Mouse (Mus musculus) CH12.LX (cell line): Measurements from ENCODE around the gene Nkx2-5. TPM values are rescaled to one million over a fixed set of nuclear protein-coding genes. Genes with fewer than 3 reads are reported as not detected.

Experiments used
- DNase-seq: peaks from one replicate; pipeline ENCODE4 v3.0.0-alpha.2; 2013; ENCODE audit errors: extremely low read depth
- H3K27ac ChIP-seq: 2 replicates; pipeline ENCODE4 v1.5.1; 2012; ENCODE audit warnings: low read depth, mild to moderate bottlenecking, control low read depth, moderate library complexity; ENCODE audit not compliant: insufficient read depth
- H3K27me3 ChIP-seq: replicated peaks from 2 replicates; pipeline ENCODE3; 2012; ENCODE audit warnings: inconsistent platforms
- H3K36me3 ChIP-seq, 2 experiments: replicated peaks in 1 of 2; 2 replicates each; pipeline versions ENCODE3 to v1.6.1; 2012; ENCODE audit warnings: inconsistent platforms in 1 of 2, low read length in 1 of 2, mild to moderate bottlenecking in 1 of 2, mixed read lengths in 1 of 2, moderate library complexity in 1 of 2; ENCODE audit not compliant: control insufficient read depth in 1 of 2, insufficient read depth in 1 of 2
- H3K4me1 ChIP-seq, 2 experiments: 2 replicates each; pipeline ENCODE4 v1.6.1; 2012; ENCODE audit warnings: inconsistent platforms in 1 of 2, moderate library complexity in 1 of 2; ENCODE audit not compliant: insufficient read depth in 2 of 2, control insufficient read depth in 1 of 2
- H3K4me2 ChIP-seq: 2 replicates; pipeline ENCODE4 v1.6.1; 2012; ENCODE audit warnings: low read depth, mild to moderate bottlenecking, control low read depth; ENCODE audit not compliant: poor library complexity, insufficient read depth, severe bottlenecking
- H3K4me3 ChIP-seq, 3 experiments: fragments of 150-350 bp in 1 of 3; sonication (generic) in 1 of 3; replicated peaks in 1 of 3; 2 replicates each; pipeline versions ENCODE3 to v1.5.1; 2011 to 2012; ENCODE audit warnings: low read depth in 2 of 3, low read length in 2 of 3, mild to moderate bottlenecking in 2 of 3, moderate library complexity in 2 of 3, control low read depth in 1 of 3, improper control_type of control experiment in 1 of 3, inconsistent platforms in 1 of 3, mixed read lengths in 1 of 3; ENCODE audit not compliant: poor library complexity in 1 of 3
- H3K79me2 ChIP-seq: replicated peaks from 2 replicates; pipeline ENCODE4 v1.6.1; 2012; ENCODE audit warnings: mild to moderate bottlenecking, moderate library complexity; ENCODE audit not compliant: control insufficient read depth, poor library complexity, insufficient read depth, severe bottlenecking; ENCODE audit errors: extremely low read depth
- H3K9ac ChIP-seq: 2 replicates; pipeline ENCODE4 v1.6.1; 2012; ENCODE audit warnings: low read depth, mild to moderate bottlenecking, control low read depth, moderate library complexity; ENCODE audit not compliant: insufficient read depth
- H3K9me3 ChIP-seq: replicated peaks from 2 replicates; pipeline ENCODE3; 2012; ENCODE audit warnings: low read length, inconsistent platforms, mixed read lengths
- BHLHE40 ChIP-seq: IDR thresholded peaks from 2 replicates; pipeline ENCODE4 v1.6.1; 2011; ENCODE audit warnings: mild to moderate bottlenecking, low read depth, low read length, improper control_type of control experiment
- CHD1 ChIP-seq: IDR thresholded peaks from 2 replicates; pipeline ENCODE4 v1.6.1; 2012; ENCODE audit warnings: low read depth, low read length, improper control_type of control experiment, inconsistent platforms
- CTCF ChIP-seq, 2 experiments: IDR thresholded peaks in 1 of 2; conservative IDR thresholded peaks in 1 of 2; 2 replicates each; pipeline ENCODE4 v1.5.1; 2011 to 2012; ENCODE audit warnings: low read depth in 2 of 2, low read length in 2 of 2, improper control_type of control experiment in 1 of 2, inconsistent platforms in 1 of 2, mild to moderate bottlenecking in 1 of 2, moderate library complexity in 1 of 2
- E2F4 ChIP-seq: IDR thresholded peaks from 2 replicates; pipeline ENCODE4 v1.6.1; 2011; ENCODE audit warnings: low read depth, low read length, improper control_type of control experiment; ENCODE audit not compliant: insufficient replicate concordance
- ELF1 ChIP-seq: IDR thresholded peaks from 2 replicates; pipeline ENCODE4 v1.6.1; 2014; ENCODE audit warnings: low read depth, mild to moderate bottlenecking, inconsistent platforms, low read length, improper control_type of control experiment
- HCFC1 ChIP-seq: IDR thresholded peaks from 2 replicates; pipeline ENCODE4 v1.6.1; 2012; ENCODE audit warnings: low read depth, mild to moderate bottlenecking, inconsistent platforms, low read length, improper control_type of control experiment
- JUND ChIP-seq: conservative IDR thresholded peaks from 2 replicates; pipeline ENCODE4 v1.6.1; 2011; ENCODE audit warnings: low read depth, low read length, improper control_type of control experiment
- MAFK ChIP-seq: IDR thresholded peaks from 2 replicates; pipeline ENCODE4 v1.6.1; 2011; ENCODE audit warnings: low read length, improper control_type of control experiment; ENCODE audit not compliant: insufficient replicate concordance
- MAX ChIP-seq: IDR thresholded peaks from 2 replicates; pipeline ENCODE4 v1.6.1; 2011; ENCODE audit warnings: low read length, improper control_type of control experiment
- MYC ChIP-seq: IDR thresholded peaks from 2 replicates; pipeline ENCODE4 v1.6.1; 2011; ENCODE audit warnings: low read depth, mild to moderate bottlenecking, improper control_type of control experiment, low read length
- PAX5 ChIP-seq: IDR thresholded peaks from 2 replicates; pipeline ENCODE4 v1.6.1; 2012; ENCODE audit warnings: low read length, inconsistent platforms, mixed read lengths
- RAD21 ChIP-seq: IDR thresholded peaks from 2 replicates; pipeline ENCODE4 v1.6.1; 2011; ENCODE audit warnings: low read depth, mild to moderate bottlenecking, low read length, improper control_type of control experiment, moderate library complexity
- RCOR1 ChIP-seq: conservative IDR thresholded peaks from 2 replicates; pipeline ENCODE4 v1.6.1; 2012; ENCODE audit warnings: low read depth, mild to moderate bottlenecking, inconsistent platforms, low read length, improper control_type of control experiment
- TCF12 ChIP-seq: IDR thresholded peaks from 2 replicates; pipeline ENCODE4 v1.6.1; 2014; ENCODE audit warnings: low read depth, mild to moderate bottlenecking, inconsistent platforms, low read length, improper control_type of control experiment
- UBTF ChIP-seq: IDR thresholded peaks from 2 replicates; pipeline ENCODE4 v1.6.1; 2012; ENCODE audit warnings: low read depth, mild to moderate bottlenecking, inconsistent platforms, low read length, improper control_type of control experiment, moderate library complexity
- USF1 ChIP-seq: IDR thresholded peaks from 2 replicates; pipeline ENCODE4 v1.6.1; 2014; ENCODE audit warnings: low read depth, mild to moderate bottlenecking, inconsistent platforms, low read length, improper control_type of control experiment
- ZKSCAN1 ChIP-seq: IDR thresholded peaks from 2 replicates; pipeline ENCODE4 v1.6.1; 2012; ENCODE audit warnings: low read depth, inconsistent platforms, low read length, improper control_type of control experiment, borderline replicate concordance
- ZNF384 ChIP-seq: IDR thresholded peaks from 2 replicates; pipeline ENCODE4 v1.6.1; 2012; ENCODE audit warnings: low read depth, low read length, improper control_type of control experiment, inconsistent platforms
- dilution Hi-C: fragments of 300-500 bp; cut with MboI; formaldehyde crosslinking; loops from 2 replicates; pipeline ENCODE4 v1.14.3; 2020; ENCODE audit warnings: low sequenced_read_pairs; ENCODE audit not compliant: extremely low pct_unique_long_range_greater_than_20kb, extremely low pct_ligation_motif_present
- in situ Hi-C: fragments of 300-500 bp; cut with MboI; formaldehyde crosslinking; loops from 3 replicates; pipeline ENCODE4 v1.14.3; 2019; ENCODE audit warnings: low sequenced_read_pairs, low pct_ligation_motif_present, low pct_unique_long_range_greater_than_20kb, mixed read lengths
- polyA plus RNA-seq: library from polyadenylated mRNA; unstranded; fragments of >175 nt; gene quantifications from 2 replicates; pipeline ENCODE4 v1.2.1, GENCODE M21; 2012; ENCODE audit warnings: low read depth; ENCODE audit not compliant: insufficient read length
- total RNA-seq, 2 experiments: library from RNA; depleted of rRNA; stranded (reverse); fragments of 300-350 nt in 1 of 2; fragments of >200 nt in 1 of 2; gene quantifications; 2 replicates each; pipeline ENCODE4 v1.2.3; 2012 to 2014

Nkx2-5 gene
- total and polyA plus RNA-seq, 3 experiments = not detected

DNA sequence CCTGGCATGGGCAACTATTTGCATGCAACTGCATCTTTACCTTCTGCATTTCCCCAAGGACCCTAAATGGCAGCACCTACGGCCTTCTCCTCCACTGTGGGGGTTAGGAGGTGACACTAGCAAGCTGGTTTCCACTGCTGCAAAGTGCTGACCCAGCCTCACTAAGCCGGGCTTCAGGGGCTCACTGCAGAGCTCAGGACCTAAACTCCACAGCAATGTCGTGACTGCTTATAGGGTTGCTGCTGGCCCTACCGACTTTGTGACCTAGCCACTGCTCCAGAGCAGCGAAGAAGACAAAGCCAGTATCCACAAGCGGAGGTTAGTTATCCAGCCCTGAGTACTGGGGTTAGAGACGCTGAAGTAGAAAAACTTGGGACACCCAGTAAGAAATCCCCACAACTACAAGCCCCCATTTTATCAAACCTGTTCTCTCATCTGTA, 7.2 kb downstream of the Nkx2-5 start:
- no peak overlapping the region for H3K9ac ChIP-seq
- peaks cover 4 to 10% of the 10 kb centered on the region in 2 experiments for H3K4me1 ChIP-seq
- H3K79me2 ChIP-seq = no peaks in the 10 kb centered on the region
- no peaks in the 10 kb centered on the region for H3K27me3 ChIP-seq
- no peak overlapping the region for H3K4me2 ChIP-seq
- dilution Hi-C loops (no loop called here), in situ Hi-C loops (no loop called here)
- H3K27ac ChIP-seq = no peak overlapping the region
- no peaks in the 10 kb centered on the region for H3K36me3 ChIP-seq
- no peak overlapping the region for H3K4me3 ChIP-seq
- DNase-seq = no peak
- TF ChIP-seq RAD21 (no peak), RCOR1 (no peak), USF1 (no peak), ZKSCAN1 (no peak), CHD1 (no peak), JUND (no peak), ZNF384 (no peak), E2F4 (no peak), TCF12 (no peak), PAX5 (no peak), BHLHE40 (no peak), HCFC1 (no peak), MAFK (no peak), ELF1 (no peak), UBTF (no peak), CTCF (conservative IDR thresholded peaks at IDR 0.05 in 1 of 2, IDR thresholded peaks at IDR 0.05 in 1 of 2; ENCODE audit: low read depth in 2 of 2, low read length in 2 of 2) (no peak), MAX (no peak), MYC (no peak)
- peaks cover 12% of the 10 kb centered on the region for H3K9me3 ChIP-seq

DNA sequence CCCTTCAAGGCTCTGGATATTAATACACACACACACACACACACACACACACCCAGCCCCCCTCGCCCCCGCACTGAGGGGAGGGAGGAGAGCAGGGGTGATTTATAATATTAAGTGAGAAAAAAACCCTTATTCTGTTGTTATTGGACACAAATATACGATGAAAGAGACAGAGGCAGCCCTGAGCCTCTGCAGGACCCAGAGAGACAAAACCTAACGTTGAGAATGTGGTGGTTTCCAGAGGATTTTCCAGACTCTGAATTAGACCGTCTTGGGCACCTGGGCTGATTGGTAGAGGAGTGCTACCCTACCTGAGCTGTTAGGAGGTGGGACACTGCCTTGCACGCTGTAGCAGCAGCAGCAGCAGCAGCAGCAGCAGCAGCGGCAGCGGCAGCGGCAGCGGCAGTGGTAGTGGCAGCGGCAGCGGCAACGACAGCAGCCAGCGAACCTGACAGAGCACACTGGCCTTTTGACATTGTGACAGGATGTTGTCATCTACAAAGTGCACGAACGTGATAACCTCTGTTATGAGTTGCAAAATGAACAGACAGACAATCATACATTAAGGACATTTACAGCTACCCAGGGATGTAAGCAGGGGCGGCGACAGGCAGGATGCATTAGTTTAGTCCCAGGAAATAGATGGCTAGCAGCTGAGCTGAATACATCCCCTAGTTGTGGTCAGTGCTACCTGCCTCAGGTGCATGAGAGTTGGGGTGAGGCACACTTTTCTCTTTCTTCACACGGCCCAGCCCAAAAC, 7.8 kb downstream of the Nkx2-5 start:
- H3K79me2 ChIP-seq = no peaks in the 10 kb centered on the region
- DNase-seq = no peak
- no peaks in the 10 kb centered on the region for H3K36me3 ChIP-seq
- no peak overlapping the region for H3K4me3 ChIP-seq
- no peak overlapping the region for H3K27ac ChIP-seq
- no peak overlapping the region for H3K4me2 ChIP-seq
- no peak overlapping the region for H3K9ac ChIP-seq
- H3K4me1 ChIP-seq = peaks cover 4 to 8% of the 10 kb centered on the region in 2 experiments
- dilution Hi-C loops = no loop called here
- in situ Hi-C loops = no loop called here
- H3K9me3 ChIP-seq = peaks cover 12% of the 10 kb centered on the region
- no peaks in the 10 kb centered on the region for H3K27me3 ChIP-seq
- TF ChIP-seq TCF12 = no peak
- TF ChIP-seq, all 38 proteins: peak for 0
